Mouse (Mus musculus) forebrain, postnatal 0 days (tissue): ENCODE data around the gene Gm17689. TPM values are rescaled to one million over a fixed set of nuclear protein-coding genes. Genes with fewer than 3 reads are reported as not detected.

Experiments
- ATAC-seq: fragments of 200-750 bp; cut with Nextera tagmentation; 2 replicates; pipeline ENCODE4 v1.8.0; 2017; ENCODE audit warnings: mild to moderate bottlenecking, moderate library complexity
- DNase-seq: peaks from one replicate; pipeline ENCODE4 v3.0.0-alpha.2; 2015
- H3K27ac ChIP-seq: fragments of 300-500 bp; sonication (generic); 2 replicates; pipeline ENCODE4 v1.5.1; 2014; ENCODE audit warnings: low read depth, mild to moderate bottlenecking, antibody characterized with exemption, low read length, moderate library complexity, mixed read lengths
- H3K27me3 ChIP-seq: fragments of 300-500 bp; sonication (generic); 2 replicates; pipeline ENCODE4 v1.6.1; 2014; ENCODE audit warnings: mild to moderate bottlenecking, low read length, mixed read lengths; ENCODE audit not compliant: insufficient read depth
- H3K36me3 ChIP-seq: fragments of 300-500 bp; sonication (generic); 2 replicates; pipeline ENCODE4 v1.6.1; 2014; ENCODE audit warnings: mild to moderate bottlenecking, moderate library complexity; ENCODE audit not compliant: insufficient read depth
- H3K4me1 ChIP-seq: fragments of 300-500 bp; sonication (generic); 2 replicates; pipeline ENCODE4 v1.6.1; 2014; ENCODE audit warnings: antibody characterized with exemption; ENCODE audit not compliant: insufficient read depth
- H3K4me2 ChIP-seq: fragments of 300-500 bp; sonication (generic); 2 replicates; pipeline ENCODE4 v1.6.1; 2014; ENCODE audit warnings: low read depth, mild to moderate bottlenecking, moderate library complexity
- H3K4me3 ChIP-seq: fragments of 300-500 bp; sonication (generic); 2 replicates; pipeline ENCODE4 v1.5.1; 2014; ENCODE audit warnings: low read depth, low read length, mixed read lengths
- H3K9ac ChIP-seq: fragments of 300-500 bp; sonication (generic); 2 replicates; pipeline ENCODE4 v1.6.1; 2014; ENCODE audit warnings: mild to moderate bottlenecking
- H3K9me3 ChIP-seq: fragments of 300-500 bp; sonication (generic); 2 replicates; pipeline ENCODE4 v1.6.1; 2016; ENCODE audit warnings: low read length
- CTCF ChIP-seq: sonication (generic); IDR thresholded peaks from 2 replicates; pipeline ENCODE4 v1.5.1; 2016; ENCODE audit warnings: antibody characterized with exemption, control low read depth, low read depth
- WGBS: fragments of 180-500 bp; shearing (Covaris S2); extraction: QIAGEN DNeasy Blood & Tissue Kit; methylation state at CpG from one replicate; pipeline ENCODE4 v1.1.7; 2014; 5-methylcytosine and 5-hydroxymethylcytosine counted together
- polyA plus RNA-seq: library from polyadenylated mRNA; unstranded; fragments of >200 nt; fragmentation: Nextera tagmentation; extraction: Ambion mirVana; gene quantifications from 2 replicates; pipeline ENCODE4 v1.2.1, GENCODE M21; 2015
- total RNA-seq: library from RNA; depleted of rRNA; stranded (reverse); fragments of >200 nt; gene quantifications from 2 replicates; pipeline ENCODE4 v1.2.3, GENCODE M21; 2014; rRNA removed

The Gm17689 gene
- total RNA-seq (not detected in 2 replicates), polyA plus RNA-seq (not detected in 2 replicates)

GRCm38 (mm10) chr9:36582535-36582934 is at the start of gene Gm17689:
Gene Gm17689 (minus strand): TSS chr9:36582635.
- H3K27me3 ChIP-seq, result no peaks in the 10 kb centered on the region
- H3K27ac ChIP-seq, result no peak within 1 kb of the TSS
- H3K4me2 ChIP-seq, result no peak within 1 kb of the TSS
- no peak for DNase-seq
- H3K36me3 ChIP-seq, result no peaks in the 10 kb centered on the region
- H3K9me3 ChIP-seq, result 0 out of 2 replicates have a peak, but pooled peaks cover 5% of the 10 kb centered on the region
- no peak for ATAC-seq
- no peaks in the 10 kb centered on the region for H3K4me1 ChIP-seq
- TF ChIP-seq CTCF, result no peak
- H3K9ac ChIP-seq, result no peak within 1 kb of the TSS
- WGBS, result 55% methylated on average over 1 of the region's 1 CpGs
- no peak within 1 kb of the TSS for H3K4me3 ChIP-seq

GRCm38 (mm10) chr9:36541863-36542262 is 40.6 kb downstream of the Gm17689 start, which contains the start of gene Gm5615:
Gene Gm5615 (minus strand): TSS chr9:36541963.
- Histone ChIP-seq H3K27ac (no peak within 1 kb of the TSS), H3K4me2 (no peak within 1 kb of the TSS), H3K9ac (no peak within 1 kb of the TSS), H3K9me3 (no peaks in the 10 kb centered on the region), H3K4me3 (no peak within 1 kb of the TSS), H3K36me3 (no peaks in the 10 kb centered on the region), H3K4me1 (no peaks in the 10 kb centered on the region), H3K27me3 (no peaks in the 10 kb centered on the region)
- no peak for TF ChIP-seq CTCF
- 85% methylated on average over 2 of the region's 2 CpGs for WGBS
- DNase-seq (no peak), ATAC-seq (no peak)

Other genes with a start within 250 kb of the Gm17689 start
- gene Gm7257, start 150.8 kb downstream of the Gm17689 start, total RNA-seq, result not detected in 2 replicates
- gene Gm7257, start 150.8 kb downstream of the Gm17689 start, polyA plus RNA-seq, result not detected in 2 replicates
- not detected in 2 replicates for gene Gm9513, start 107.0 kb downstream of the Gm17689 start, total RNA-seq
- gene Gm9513, start 107.0 kb downstream of the Gm17689 start, polyA plus RNA-seq, result not detected in 2 replicates
- not detected in 2 replicates for gene Gm5615, start 40.7 kb downstream of the Gm17689 start, total RNA-seq
- gene Gm5615, start 40.7 kb downstream of the Gm17689 start, polyA plus RNA-seq, result not detected in 2 replicates
- not detected in 2 replicates for gene A630095E13Rik, start 60.7 kb upstream of the Gm17689 start, total RNA-seq
- not detected in 2 replicates for gene A630095E13Rik, start 60.7 kb upstream of the Gm17689 start, polyA plus RNA-seq
- not detected in 2 replicates for gene Acrv1, start 110.6 kb upstream of the Gm17689 start, total RNA-seq
- gene Acrv1, start 110.6 kb upstream of the Gm17689 start, polyA plus RNA-seq, result not detected in 2 replicates
- 3.2 and 5.7 TPM in 2 replicates for gene Chek1, start 144.4 kb upstream of the Gm17689 start, total RNA-seq
- 3.4 and 3.8 TPM in 2 replicates for gene Chek1, start 144.4 kb upstream of the Gm17689 start, polyA plus RNA-seq
- 39.2 and 53.9 TPM in 2 replicates for gene Stt3a, start 185.0 kb upstream of the Gm17689 start, total RNA-seq
- gene Stt3a, start 185.0 kb upstream of the Gm17689 start, polyA plus RNA-seq, result 46.8 and 67.5 TPM in 2 replicates
- gene Ei24, start 214.8 kb upstream of the Gm17689 start, total RNA-seq, result 93.8 and 103 TPM in 2 replicates
- 101 and 112 TPM in 2 replicates for gene Ei24, start 214.8 kb upstream of the Gm17689 start, polyA plus RNA-seq
- 586 and 786 TPM in 2 replicates for gene Fez1, start 239.2 kb upstream of the Gm17689 start, total RNA-seq
- gene Fez1, start 239.2 kb upstream of the Gm17689 start, polyA plus RNA-seq, result 644 and 657 TPM in 2 replicates